Mouse (Mus musculus) naive thymus-derived CD4-positive, alpha-beta T cell, adult 2 months (primary cell): ENCODE measurements around the gene Bpgm.

Experiments
- DNase-seq: peaks from one replicate; pipeline ENCODE4 v3.0.0-alpha.2; 2011; ENCODE audit warnings: low read depth

Bpgm gene

GRCm38 (mm10) chr6:34529992-34530391 is 54.0 kb downstream of the Bpgm start:
- no peak for DNase-seq

GRCm38 (mm10) chr6:34533055-34533454 is 57.0 kb downstream of the Bpgm start:
- DNase-seq = no peak

- no peak for DNase-seq
Measured at GRCm38 (mm10) chr6:34533896-34534295, 57.9 kb downstream of the Bpgm start.

- DNase-seq = no peak
Measured at GRCm38 (mm10) chr6:34542866-34543265, 66.9 kb downstream of the Bpgm start.

- DNase-seq = no peak
Measured at GRCm38 (mm10) chr6:34543303-34544206, 67.5 kb downstream of the Bpgm start.

GRCm38 (mm10) chr6:34544207-34544602 is 68.2 kb downstream of the Bpgm start:
- DNase-seq = no peak

GRCm38 (mm10) chr6:34545286-34545685 is 69.3 kb downstream of the Bpgm start:
- no peak for DNase-seq

- DNase-seq = no peak
Measured at GRCm38 (mm10) chr6:34548406-34548990, 72.5 kb downstream of the Bpgm start.

GRCm38 (mm10) chr6:34549017-34549416 is 73.0 kb downstream of the Bpgm start:
- DNase-seq = peak; percentile 57

GRCm38 (mm10) chr6:34552489-34553157 is 76.6 kb downstream of the Bpgm start:
- no peak for DNase-seq

GRCm38 (mm10) chr6:34554291-34554997 is 78.4 kb downstream of the Bpgm start:
- no peak for DNase-seq
